Mouse (Mus musculus) B cell, adult 67 days (primary cell): ENCODE results near the gene Ell2. TPM values are rescaled to one million over a fixed set of nuclear protein-coding genes. Genes with fewer than 3 reads are reported as not detected.

ENCODE experiments used
- total RNA-seq, 2 experiments: library from RNA; stranded (reverse); gene quantifications; 4 replicates each; pipeline ENCODE4 v1.2.4; 2023

The Ell2 gene
- total RNA-seq = 10 to 100 TPM; 30.0 to 41.4 TPM

DNA sequence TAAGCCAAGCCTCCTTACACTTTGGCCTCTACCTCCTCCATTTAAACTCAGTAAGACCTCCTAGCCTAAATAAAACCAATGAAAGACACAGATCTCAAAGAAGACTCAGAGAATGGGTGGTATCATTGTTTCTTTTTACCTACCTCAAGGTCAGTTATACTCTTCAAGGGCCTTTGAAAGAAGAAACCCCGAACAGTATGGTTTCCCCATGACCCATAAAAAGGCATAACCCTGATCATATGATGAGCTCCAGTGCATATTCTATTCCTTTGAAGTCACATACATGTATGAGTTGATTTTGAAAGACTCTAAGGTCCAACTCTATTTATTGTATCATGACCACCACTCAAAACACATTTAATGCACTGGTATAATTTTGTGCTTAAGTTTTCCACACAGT is at the start of gene Ell2:
Ell2 (plus strand) TSS at position 301 of the 400 bp plus-strand sequence.

Other genes starting within 250 kb of the Ell2 start
- 10 to 100 TPM; 11.1 to 15.2 TPM for gene Glrx, start 133.1 kb downstream of the Ell2 start, total RNA-seq
- under 1 TPM in 1 of 2 experiments, not detected in 1; 0.58 TPM for gene Rhobtb3, start 237.2 kb downstream of the Ell2 start, total RNA-seq